Mouse (Mus musculus): ENCODE measurements around the gene Prepl. TPM values are rescaled to one million over a fixed set of nuclear protein-coding genes. Genes with fewer than 3 reads are reported as not detected.

The Prepl gene
- polyA plus RNA-seq, 1 experiment from 2014 or later: 13.8 TPM

DNA sequence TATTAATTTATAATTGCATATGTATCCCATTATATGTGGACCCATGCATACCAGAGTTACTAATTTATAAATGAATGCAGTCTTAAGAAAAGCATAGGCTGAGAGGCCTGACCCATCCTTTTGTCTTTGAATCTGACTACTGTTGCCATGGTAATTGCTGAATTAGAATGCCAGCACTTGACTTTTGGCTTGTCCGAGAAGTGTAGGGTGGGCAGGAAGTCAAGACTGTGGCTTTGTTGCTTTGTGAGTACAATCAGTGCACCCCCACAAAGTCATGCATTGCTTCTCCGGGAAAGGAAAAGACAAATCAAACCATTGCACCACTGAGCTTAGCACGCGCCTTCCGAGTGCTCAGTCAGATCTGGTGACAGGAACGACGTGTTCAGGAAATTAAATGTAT is 11.7 kb upstream of the Prepl start:
- Histone ChIP-seq H3K4me2 (replicated peaks; ENCODE audit: low read depth) (no peak overlapping the region), H3K27me3 (replicated peaks; ENCODE audit: control insufficient read depth, insufficient read depth, low read length) (no peaks in the 10 kb centered on the region), H3K4me1 (replicated peaks; ENCODE audit: control insufficient read depth, insufficient read depth, low read length) (no peaks in the 10 kb centered on the region), H3K9ac (ENCODE audit: low read depth, low read length) (no peak overlapping the region), H3K36me3 (ENCODE audit: control insufficient read depth, insufficient read depth) (peaks cover 15% of the 10 kb centered on the region), H3K27ac (ENCODE audit: low read depth, low read length) (no peak overlapping the region), H3K9me3 (ENCODE audit: control insufficient read depth) (no peaks in the 10 kb centered on the region), H3K4me3 (ENCODE audit: low read depth, low read length) (no peak overlapping the region)
- TF ChIP-seq CTCF (IDR thresholded peaks at IDR 0.05; ENCODE audit: low read depth): no peak
- ATAC-seq: no peak
- WGBS: 89% methylated on average over 7 of the region's 7 CpGs

- Histone ChIP-seq H3K27ac (ENCODE audit: low read depth, low read length) (no peak overlapping the region), H3K36me3 (ENCODE audit: control insufficient read depth, insufficient read depth) (peaks cover 15% of the 10 kb centered on the region), H3K4me3 (ENCODE audit: low read depth, low read length) (no peak overlapping the region), H3K9me3 (ENCODE audit: control insufficient read depth) (no peaks in the 10 kb centered on the region), H3K4me2 (replicated peaks; ENCODE audit: low read depth) (no peak overlapping the region), H3K4me1 (replicated peaks; ENCODE audit: control insufficient read depth, insufficient read depth, low read length) (no peaks in the 10 kb centered on the region), H3K27me3 (replicated peaks; ENCODE audit: control insufficient read depth, insufficient read depth, low read length) (no peaks in the 10 kb centered on the region), H3K9ac (ENCODE audit: low read depth, low read length) (no peak overlapping the region)
- no peak for ATAC-seq
- no peak for TF ChIP-seq CTCF (IDR thresholded peaks at IDR 0.05; ENCODE audit: low read depth)
- WGBS: 70% methylated on average over 3 of the region's 3 CpGs
Measured at GRCm38 (mm10) chr17:85100232-85100631, 10.2 kb upstream of the Prepl start.

GRCm38 (mm10) chr17:85098677-85099323 is 8.8 kb upstream of the Prepl start:
- Histone ChIP-seq H3K27me3 (replicated peaks; ENCODE audit: control insufficient read depth, insufficient read depth, low read length) (no peaks in the 10 kb centered on the region), H3K36me3 (ENCODE audit: control insufficient read depth, insufficient read depth) (peaks cover 15% of the 10 kb centered on the region), H3K4me3 (ENCODE audit: low read depth, low read length) (no peak overlapping the region), H3K9me3 (ENCODE audit: control insufficient read depth) (no peaks in the 10 kb centered on the region), H3K9ac (ENCODE audit: low read depth, low read length) (no peak overlapping the region), H3K4me1 (replicated peaks; ENCODE audit: control insufficient read depth, insufficient read depth, low read length) (no peaks in the 10 kb centered on the region), H3K4me2 (replicated peaks; ENCODE audit: low read depth) (no peak overlapping the region), H3K27ac (ENCODE audit: low read depth, low read length) (no peak overlapping the region)
- 95% methylated on average over 7 of the region's 7 CpGs for WGBS
- no peak for ATAC-seq
- no peak for TF ChIP-seq CTCF (IDR thresholded peaks at IDR 0.05; ENCODE audit: low read depth)

DNA sequence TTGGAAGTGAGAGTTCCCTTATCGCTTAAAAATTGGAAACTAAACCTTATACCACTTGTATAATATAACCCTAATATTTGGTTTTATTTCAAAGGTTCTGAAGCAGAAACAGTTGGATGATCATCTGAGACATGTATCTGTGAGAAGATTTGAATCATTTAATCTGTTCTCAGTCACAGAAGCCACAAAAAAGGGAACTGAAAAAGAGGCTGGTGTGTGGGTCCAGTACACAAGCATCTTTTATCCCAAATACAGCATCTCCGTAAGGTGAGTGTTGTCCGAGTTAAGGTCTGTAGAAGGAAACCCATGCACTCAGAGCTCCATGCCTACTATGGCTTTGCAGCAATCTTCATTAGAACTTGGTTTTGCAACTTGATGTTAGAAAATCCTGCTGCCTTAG is 6.4 kb upstream of the Prepl start:
- ATAC-seq: no peak
- Histone ChIP-seq H3K27me3 (replicated peaks; ENCODE audit: control insufficient read depth, insufficient read depth, low read length) (no peaks in the 10 kb centered on the region), H3K9ac (ENCODE audit: low read depth, low read length) (no peak overlapping the region), H3K4me3 (ENCODE audit: low read depth, low read length) (no peak overlapping the region), H3K27ac (ENCODE audit: low read depth, low read length) (no peak overlapping the region), H3K4me2 (replicated peaks; ENCODE audit: low read depth) (no peak overlapping the region), H3K9me3 (ENCODE audit: control insufficient read depth) (no peaks in the 10 kb centered on the region), H3K36me3 (ENCODE audit: control insufficient read depth, insufficient read depth) (peaks cover 15% of the 10 kb centered on the region), H3K4me1 (replicated peaks; ENCODE audit: control insufficient read depth, insufficient read depth, low read length) (no peaks in the 10 kb centered on the region)
- no peak for TF ChIP-seq CTCF (IDR thresholded peaks at IDR 0.05; ENCODE audit: low read depth)
- WGBS: 96% methylated on average over 3 of the region's 3 CpGs

GRCm38 (mm10) chr17:85091762-85092161 is 1.7 kb upstream of the Prepl start:
- no peaks in the 10 kb centered on the region for H3K36me3 ChIP-seq (ENCODE audit: control insufficient read depth, insufficient read depth)
- H3K4me3 ChIP-seq (ENCODE audit: low read depth, low read length): no peak overlapping the region
- no peak overlapping the region for H3K9ac ChIP-seq (ENCODE audit: low read depth, low read length)
- H3K27me3 ChIP-seq (replicated peaks; ENCODE audit: control insufficient read depth, insufficient read depth, low read length): no peaks in the 10 kb centered on the region
- no peak for ATAC-seq
- no peak for TF ChIP-seq CTCF (IDR thresholded peaks at IDR 0.05; ENCODE audit: low read depth)
- peak overlapping the region; percentile 91 for H3K4me2 ChIP-seq (replicated peaks; ENCODE audit: low read depth)
- H3K27ac ChIP-seq (ENCODE audit: low read depth, low read length): no peak overlapping the region
- 81% methylated on average over 6 of the region's 6 CpGs for WGBS
- H3K9me3 ChIP-seq (ENCODE audit: control insufficient read depth): no peaks in the 10 kb centered on the region
- peaks cover 3% of the 10 kb centered on the region; the same call in 1 of the 2 replicates for H3K4me1 ChIP-seq (replicated peaks; ENCODE audit: control insufficient read depth, insufficient read depth, low read length)

DNA sequence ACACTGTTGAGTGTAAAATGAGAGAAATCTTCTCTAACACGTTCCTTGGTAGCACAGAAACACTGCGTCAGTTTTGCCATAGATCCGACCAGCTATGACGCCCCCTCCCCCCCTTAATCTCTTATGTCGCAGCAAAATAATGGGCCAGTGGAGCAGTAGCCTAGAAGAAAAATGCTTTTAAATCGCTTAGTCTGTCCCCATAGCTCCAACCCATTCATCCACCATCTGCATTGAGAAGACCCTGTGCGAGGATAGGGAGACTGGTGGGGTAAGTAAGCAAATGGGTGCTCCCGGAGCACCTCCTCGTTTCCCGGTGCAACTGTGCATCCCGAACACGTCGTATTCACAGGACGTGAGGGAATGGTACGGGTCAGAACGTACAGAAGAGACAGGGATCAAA is 420 bp downstream of the Prepl start:
- Histone ChIP-seq H3K27me3 (replicated peaks; ENCODE audit: control insufficient read depth, insufficient read depth, low read length) (no peaks in the 10 kb centered on the region), H3K4me2 (replicated peaks; ENCODE audit: low read depth) (peak overlapping the region; percentile 91), H3K4me3 (ENCODE audit: low read depth, low read length) (peak overlapping the region; percentile 76), H3K9ac (ENCODE audit: low read depth, low read length) (peak overlapping the region; percentile 52), H3K9me3 (ENCODE audit: control insufficient read depth) (no peaks in the 10 kb centered on the region), H3K27ac (ENCODE audit: low read depth, low read length) (peak overlapping the region; percentile 37), H3K4me1 (replicated peaks; ENCODE audit: control insufficient read depth, insufficient read depth, low read length) (peaks cover 3% of the 10 kb centered on the region; the same call in 1 of the 2 replicates), H3K36me3 (ENCODE audit: control insufficient read depth, insufficient read depth) (no peaks in the 10 kb centered on the region)
- TF ChIP-seq CTCF (IDR thresholded peaks at IDR 0.05; ENCODE audit: low read depth): no peak
- under 1% methylated on average over 16 of the region's 16 CpGs for WGBS
- no peak for ATAC-seq
